Mouse (Mus musculus) embryonic fibroblast, embryonic 13.5 days (primary cell): ENCODE measurements at regions not wholly inside any gene's neighbourhood (a gene's known extent, or its start where the extent isn't known, plus 50 kb on each side); places are given as distances from the start of the nearest gene placed in this dataset.

ENCODE experiments used
- CTCF ChIP-seq: IDR thresholded peaks from 2 replicates; pipeline ENCODE4 v1.5.1; 2011; ENCODE audit warnings: mild to moderate bottlenecking, control low read depth, low read length, moderate library complexity, borderline replicate concordance; ENCODE audit not compliant: insufficient read depth
- POLR2A ChIP-seq: IDR thresholded peaks from 2 replicates; pipeline ENCODE4 v1.6.1; 2011; ENCODE audit warnings: low read depth, mild to moderate bottlenecking, control low read depth, low read length, moderate library complexity

DNA sequence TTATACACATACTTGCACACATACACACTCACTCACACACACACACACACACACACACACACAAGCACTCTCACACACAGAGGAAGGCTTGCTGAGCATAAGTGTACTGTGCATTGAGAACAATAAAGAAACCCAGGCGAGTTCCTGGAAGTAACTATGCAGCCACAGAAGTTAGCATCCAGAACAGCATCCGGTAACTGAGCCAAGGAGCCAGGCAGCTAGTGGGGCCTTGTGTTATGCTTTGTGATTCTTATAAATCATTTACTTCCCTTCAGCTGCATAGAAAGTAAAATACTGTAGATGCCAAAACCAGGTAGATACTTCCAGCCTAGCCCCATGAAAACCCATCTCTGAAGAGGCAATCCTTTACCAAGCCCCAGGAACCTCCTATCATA, 75.1 kb upstream of the Mrps9 start:
- TF ChIP-seq CTCF (no peak), POLR2A (no peak)
